Mouse (Mus musculus) right cerebral cortex, postnatal 25 days (tissue): Measurements from ENCODE around the gene Zfp329.
"Not testable (repeated sequence)": the region's sequence is repeated elsewhere in the genome, so short reads cannot be mapped to it uniquely, and the experiment has no call there.

ENCODE experiments used
- DNase-seq: peaks from one replicate; pipeline ENCODE4 v3.0.0; 2022

Zfp329 gene

DNA sequence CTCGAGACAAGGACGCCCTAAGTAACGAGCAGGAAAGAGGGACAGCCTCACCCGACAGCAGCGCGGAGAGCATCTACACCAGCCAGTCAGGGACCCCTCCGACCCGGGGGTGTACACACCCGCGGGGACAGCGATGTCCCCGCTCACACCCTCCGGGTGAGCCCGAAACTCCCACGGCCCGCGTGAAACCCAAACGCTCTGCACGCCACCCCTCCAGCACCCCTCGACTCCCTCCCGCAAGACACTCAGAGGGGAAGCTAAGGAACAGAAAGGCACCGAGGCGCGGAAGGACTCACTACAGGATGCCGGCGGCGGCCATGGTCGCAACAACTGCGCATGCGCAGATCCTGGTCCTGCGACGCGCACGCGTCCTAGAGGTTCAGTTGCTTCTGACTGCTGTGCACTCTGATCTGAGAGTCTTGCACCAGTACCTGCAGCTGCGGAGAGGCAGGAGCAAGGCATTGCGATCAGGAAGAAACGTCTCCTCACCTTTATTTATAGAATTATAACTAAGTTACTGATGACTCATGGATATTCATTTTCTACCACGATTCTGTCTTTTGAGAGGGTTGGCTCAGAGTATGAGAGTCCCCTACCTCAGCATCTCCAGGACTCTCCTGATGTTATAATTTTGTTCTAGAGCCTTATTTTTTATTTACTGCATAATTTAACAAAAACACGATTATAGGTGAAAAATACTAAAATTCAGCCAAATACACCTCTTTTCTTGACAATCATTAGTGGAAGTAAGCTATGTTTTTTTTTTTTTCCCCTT is at the start of gene Zfp329:
TSS of gene Zfp329 (minus strand) at position 338 of the 775 bp plus-strand sequence.
- DNase-seq: peak; percentile 95

GRCm38 (mm10) chr7:12835779-12836178 is 17.1 kb upstream of the Zfp329 start:
- DNase-seq: no peak

- DNase-seq: no peak
Measured at GRCm38 (mm10) chr7:12835193-12835671, 16.6 kb upstream of the Zfp329 start.

GRCm38 (mm10) chr7:12834162-12835120 is 15.8 kb upstream of the Zfp329 start, which contains the start of gene Zfp110:
Gene Zfp110, plus strand, starts transcription at chr7:12834761.
- DNase-seq: peak; percentile 85

- no peak for DNase-seq
Measured at GRCm38 (mm10) chr7:12815566-12815965, 3.1 kb downstream of the Zfp329 start.

GRCm38 (mm10) chr7:12803727-12804071 is 15.0 kb downstream of the Zfp329 start:
- no peak for DNase-seq

DNA sequence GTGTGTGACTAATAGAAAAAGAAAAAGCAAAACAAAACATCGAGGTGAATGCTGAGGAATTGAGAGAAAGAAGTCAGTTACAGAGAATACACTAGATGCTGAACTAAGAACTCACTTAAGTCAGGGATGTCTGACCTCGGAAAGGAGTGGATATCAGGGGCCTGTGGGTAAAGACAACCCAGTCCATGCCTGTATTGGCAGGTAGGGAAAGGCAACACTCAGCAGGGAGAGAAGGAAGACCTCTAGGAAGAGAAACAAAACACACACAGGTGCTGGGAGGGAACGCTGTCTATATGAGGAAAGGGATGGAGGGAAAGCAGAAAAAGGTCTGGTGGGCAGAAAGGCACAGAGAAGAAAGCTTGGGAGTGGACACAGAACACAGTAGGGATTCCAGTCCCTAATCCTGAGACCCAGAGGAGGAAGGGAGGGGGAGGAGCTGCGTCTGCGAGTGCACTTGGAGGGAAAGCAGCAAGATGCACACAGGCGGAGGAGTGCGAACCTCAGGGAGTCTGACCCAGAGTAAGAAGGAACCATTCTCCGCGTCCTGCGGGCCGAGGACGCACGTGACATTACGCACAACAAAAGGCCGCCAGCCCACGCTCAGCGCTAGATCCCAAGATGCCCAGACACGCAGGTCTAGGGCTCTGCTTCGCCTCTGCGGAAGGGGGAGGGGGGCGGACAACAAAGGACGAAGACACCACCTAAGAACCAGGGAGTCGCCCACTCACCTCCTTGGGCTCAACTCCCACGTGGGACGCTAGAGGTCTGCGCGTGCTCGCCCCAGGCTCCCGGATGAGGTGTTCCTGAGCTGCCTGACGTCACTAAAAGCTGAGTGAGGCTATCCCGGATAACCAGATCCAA is 15.6 kb downstream of the Zfp329 start, which contains the start of gene Zscan18:
TSS of gene Zscan18 (minus strand) at position 770 of the 861 bp plus-strand sequence.
- peak; percentile 86 for DNase-seq

- no peak for DNase-seq
Measured at GRCm38 (mm10) chr7:12799554-12799953, 19.1 kb downstream of the Zfp329 start.

- no peak for DNase-seq
Measured at GRCm38 (mm10) chr7:12797971-12798370, 20.7 kb downstream of the Zfp329 start.

- not testable (repeated sequence) for DNase-seq
Measured at GRCm38 (mm10) chr7:12792624-12793023, 26.0 kb downstream of the Zfp329 start.

DNA sequence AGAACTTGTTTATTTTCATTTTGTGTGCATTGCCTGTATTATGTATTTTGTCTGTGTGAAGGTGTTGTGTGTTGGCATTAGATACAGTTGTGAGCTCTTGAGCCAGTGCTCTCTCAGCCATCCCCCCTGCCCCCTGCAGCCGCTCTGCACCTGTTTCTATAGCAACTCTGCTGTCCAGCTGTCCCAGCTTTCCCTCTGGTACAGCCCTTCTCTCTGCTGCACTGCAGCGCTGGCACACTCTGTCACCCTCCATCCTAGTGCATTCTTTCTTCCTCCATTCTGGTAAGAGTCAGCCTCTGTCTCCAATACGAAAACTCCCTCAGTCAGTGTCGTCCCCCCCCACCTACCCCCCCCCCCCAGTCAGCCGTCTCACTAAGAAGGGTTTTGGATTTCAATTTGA is 30.6 kb downstream of the Zfp329 start:
- no peak for DNase-seq

GRCm38 (mm10) chr7:12787333-12787732 is 31.3 kb downstream of the Zfp329 start:
- no peak for DNase-seq

DNA sequence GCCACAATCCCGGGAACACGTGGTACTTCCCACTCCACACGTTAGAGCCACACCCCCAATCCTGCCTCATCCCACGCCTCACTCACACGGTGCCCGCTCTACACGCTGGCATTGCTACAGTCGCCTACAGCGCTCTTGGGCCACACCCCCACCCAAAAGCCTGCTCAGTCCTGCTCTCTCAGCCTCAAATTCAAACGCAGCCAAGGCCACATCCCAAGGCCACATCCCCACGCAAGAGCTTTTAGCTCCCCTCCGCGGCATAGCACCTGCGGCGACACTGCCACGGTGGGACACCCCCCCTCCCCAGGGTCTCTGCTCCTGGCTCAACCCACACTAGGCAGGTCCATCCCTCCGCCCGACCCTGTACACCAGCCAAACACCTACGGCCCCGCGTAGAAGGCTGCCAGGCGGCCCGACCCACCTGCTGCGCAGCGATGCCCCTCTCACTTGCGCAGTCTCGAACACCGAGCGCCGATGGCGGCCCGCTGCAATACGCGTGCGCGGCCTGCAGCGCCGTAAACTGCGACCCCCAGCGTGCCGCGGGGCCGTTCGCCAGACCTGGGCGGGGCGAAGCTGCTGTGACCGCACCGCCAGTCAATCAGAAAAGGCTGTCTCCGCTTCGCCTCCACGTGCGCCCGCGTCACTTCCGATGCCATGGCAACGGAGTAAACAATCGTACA is 38.4 kb downstream of the Zfp329 start:
- peak; percentile 88 for DNase-seq

DNA sequence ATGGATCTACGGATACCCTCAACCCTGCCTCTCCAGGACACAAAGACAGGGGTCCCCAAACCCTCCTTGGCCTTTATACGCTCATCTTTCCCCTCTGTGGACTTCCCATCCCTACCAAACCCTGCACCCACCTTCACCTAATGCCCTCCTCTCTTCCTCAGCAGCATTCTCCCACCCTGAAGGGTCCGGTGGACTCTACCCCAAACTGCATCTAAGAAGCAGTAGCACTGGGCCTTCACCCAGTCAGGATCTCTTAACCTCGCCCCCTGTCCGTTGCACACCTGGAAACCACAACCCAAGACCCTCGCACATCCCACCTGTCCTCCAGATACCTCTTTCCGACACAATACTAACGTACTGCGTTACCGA is 38.9 kb downstream of the Zfp329 start:
- DNase-seq: no peak

GRCm38 (mm10) chr7:12779141-12779540 is 39.5 kb downstream of the Zfp329 start:
- DNase-seq: peak; percentile 32

DNA sequence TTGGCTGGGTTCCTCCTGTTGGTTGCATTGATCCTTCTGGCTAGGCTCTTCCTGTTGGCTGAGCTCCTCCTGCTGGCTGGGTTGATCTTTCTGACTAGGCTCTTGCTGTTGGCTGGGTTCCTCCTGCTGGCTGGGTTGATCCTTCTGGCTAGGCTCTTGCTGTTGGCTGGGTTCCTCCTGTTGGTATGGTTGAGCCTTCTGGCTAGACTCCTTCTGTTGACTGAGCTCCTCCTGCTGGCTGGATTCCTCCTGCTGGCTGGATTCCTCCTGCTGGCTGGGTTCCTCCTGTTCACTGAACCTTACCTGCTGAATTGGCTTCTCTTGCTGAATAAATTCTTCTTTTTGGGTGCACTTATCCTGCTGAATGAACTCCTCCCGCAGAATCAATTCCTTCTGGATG is 44.1 kb downstream of the Zfp329 start:
- DNase-seq: peak; percentile 63

DNA sequence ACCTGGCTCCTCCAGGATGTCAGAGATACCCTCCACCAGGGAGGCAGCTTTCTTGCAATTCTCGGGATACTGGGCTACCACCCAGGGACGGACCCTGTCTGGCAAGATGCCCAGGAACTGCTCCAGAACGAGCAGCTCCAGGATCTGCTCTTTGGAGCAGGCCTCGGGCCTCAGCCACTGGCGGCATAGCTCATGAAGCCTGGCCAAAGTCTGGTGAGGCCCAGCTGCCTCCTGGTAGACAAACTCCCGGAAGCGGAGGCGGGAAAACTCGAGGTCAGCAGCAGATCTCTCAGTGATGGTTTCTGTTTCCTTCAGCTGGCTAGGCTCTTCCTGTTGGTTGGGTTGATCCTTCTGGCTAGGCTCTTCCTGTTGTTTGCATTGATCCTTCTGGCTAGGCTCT is 44.5 kb downstream of the Zfp329 start:
- DNase-seq: no peak
